Mouse (Mus musculus): ENCODE data around the gene Gm44579. TPM values are rescaled to one million over a fixed set of nuclear protein-coding genes. Genes with fewer than 3 reads are reported as not detected.

Gene Gm44579
- not detected for polyA plus RNA-seq (2015; fragmentation: Illumina TruSeq; extraction: RNeasy Lipid Tissue Mini Kit (QIAGEN cat#74804); ENCODE audit: insufficient read depth, low replicate concordance)

GRCm38 (mm10) chr15:98220877-98221276 lies at the start of gene Gm44579, which contains the start of gene Olfr287:
Gene Gm44579, minus strand, starts transcription at chr15:98220977.
Gene Olfr287, minus strand, starts transcription at chr15:98221056.

GRCm38 (mm10) chr15:98257193-98257592 lies 36.4 kb upstream of the Gm44579 start, which contains the start of gene H1fnt:
Gene H1fnt, minus strand, starts transcription at chr15:98257293.

GRCm38 (mm10) chr15:98234350-98234749 lies 13.6 kb upstream of the Gm44579 start, which contains the start of gene Olfr286:
Gene Olfr286, minus strand, starts transcription at chr15:98234450.

GRCm38 (mm10) chr15:98195442-98195841 lies 25.3 kb downstream of the Gm44579 start, which contains the start of gene Olfr288:
Gene Olfr288, minus strand, starts transcription at chr15:98195542.

GRCm38 (mm10) chr15:98166963-98167644 lies 53.7 kb downstream of the Gm44579 start, which contains the start of gene Ccdc184:
Gene Ccdc184, plus strand, starts transcription at chr15:98167158.

GRCm38 (mm10) chr15:98165525-98165924 lies 55.3 kb downstream of the Gm44579 start, which contains the start of gene Asb8:
Gene Asb8, minus strand, starts transcription at chr15:98165625.

Other genes with a start within 250 kb of the Gm44579 start
- gene Col2a1, start 216.3 kb downstream of the Gm44579 start, polyA plus RNA-seq (2015; fragmentation: Illumina TruSeq; extraction: RNeasy Lipid Tissue Mini Kit (QIAGEN cat#74804); ENCODE audit: insufficient read depth, low replicate concordance): not detected
- gene Pfkm, start 128.4 kb downstream of the Gm44579 start, polyA plus RNA-seq (2015; fragmentation: Illumina TruSeq; extraction: RNeasy Lipid Tissue Mini Kit (QIAGEN cat#74804); ENCODE audit: insufficient read depth, low replicate concordance): 5.4 TPM
- 55.0 TPM for gene Senp1, start 127.2 kb downstream of the Gm44579 start, polyA plus RNA-seq (2015; fragmentation: Illumina TruSeq; extraction: RNeasy Lipid Tissue Mini Kit (QIAGEN cat#74804); ENCODE audit: insufficient read depth, low replicate concordance)
- 25.2 TPM for gene Asb8, start 55.4 kb downstream of the Gm44579 start, polyA plus RNA-seq (2015; fragmentation: Illumina TruSeq; extraction: RNeasy Lipid Tissue Mini Kit (QIAGEN cat#74804); ENCODE audit: insufficient read depth, low replicate concordance)
- gene Ccdc184, start 53.8 kb downstream of the Gm44579 start, polyA plus RNA-seq (2015; fragmentation: Illumina TruSeq; extraction: RNeasy Lipid Tissue Mini Kit (QIAGEN cat#74804); ENCODE audit: insufficient read depth, low replicate concordance): 0.39 TPM
- not detected for gene Olfr288, start 25.4 kb downstream of the Gm44579 start, polyA plus RNA-seq (2015; fragmentation: Illumina TruSeq; extraction: RNeasy Lipid Tissue Mini Kit (QIAGEN cat#74804); ENCODE audit: insufficient read depth, low replicate concordance)
- not detected for gene Olfr287, start 79 bp upstream of the Gm44579 start, polyA plus RNA-seq (2015; fragmentation: Illumina TruSeq; extraction: RNeasy Lipid Tissue Mini Kit (QIAGEN cat#74804); ENCODE audit: insufficient read depth, low replicate concordance)
- gene Olfr286, start 13.5 kb upstream of the Gm44579 start, polyA plus RNA-seq (2015; fragmentation: Illumina TruSeq; extraction: RNeasy Lipid Tissue Mini Kit (QIAGEN cat#74804); ENCODE audit: insufficient read depth, low replicate concordance): not detected
- not detected for gene H1fnt, start 36.3 kb upstream of the Gm44579 start, polyA plus RNA-seq (2015; fragmentation: Illumina TruSeq; extraction: RNeasy Lipid Tissue Mini Kit (QIAGEN cat#74804); ENCODE audit: insufficient read depth, low replicate concordance)
- gene Zfp641, start 75.2 kb upstream of the Gm44579 start, polyA plus RNA-seq (2015; fragmentation: Illumina TruSeq; extraction: RNeasy Lipid Tissue Mini Kit (QIAGEN cat#74804); ENCODE audit: insufficient read depth, low replicate concordance): 0.84 TPM
- gene Olfr285, start 96.4 kb upstream of the Gm44579 start, polyA plus RNA-seq (2015; fragmentation: Illumina TruSeq; extraction: RNeasy Lipid Tissue Mini Kit (QIAGEN cat#74804); ENCODE audit: insufficient read depth, low replicate concordance): not detected
- gene Olfr284, start 120.0 kb upstream of the Gm44579 start, polyA plus RNA-seq (2015; fragmentation: Illumina TruSeq; extraction: RNeasy Lipid Tissue Mini Kit (QIAGEN cat#74804); ENCODE audit: insufficient read depth, low replicate concordance): not detected
- not detected for gene Olfr283, start 160.0 kb upstream of the Gm44579 start, polyA plus RNA-seq (2015; fragmentation: Illumina TruSeq; extraction: RNeasy Lipid Tissue Mini Kit (QIAGEN cat#74804); ENCODE audit: insufficient read depth, low replicate concordance)
- not detected for gene Olfr282, start 210.2 kb upstream of the Gm44579 start, polyA plus RNA-seq (2015; fragmentation: Illumina TruSeq; extraction: RNeasy Lipid Tissue Mini Kit (QIAGEN cat#74804); ENCODE audit: insufficient read depth, low replicate concordance)
- not detected for gene Olfr281, start 231.6 kb upstream of the Gm44579 start, polyA plus RNA-seq (2015; fragmentation: Illumina TruSeq; extraction: RNeasy Lipid Tissue Mini Kit (QIAGEN cat#74804); ENCODE audit: insufficient read depth, low replicate concordance)
- gene OR5BS1P, start 248.9 kb upstream of the Gm44579 start, polyA plus RNA-seq (2015; fragmentation: Illumina TruSeq; extraction: RNeasy Lipid Tissue Mini Kit (QIAGEN cat#74804); ENCODE audit: insufficient read depth, low replicate concordance): not detected

All from spleen, adult 10 weeks (tissue).